Mouse (Mus musculus): ENCODE measurements around the gene Pfkfb2.

DNA sequence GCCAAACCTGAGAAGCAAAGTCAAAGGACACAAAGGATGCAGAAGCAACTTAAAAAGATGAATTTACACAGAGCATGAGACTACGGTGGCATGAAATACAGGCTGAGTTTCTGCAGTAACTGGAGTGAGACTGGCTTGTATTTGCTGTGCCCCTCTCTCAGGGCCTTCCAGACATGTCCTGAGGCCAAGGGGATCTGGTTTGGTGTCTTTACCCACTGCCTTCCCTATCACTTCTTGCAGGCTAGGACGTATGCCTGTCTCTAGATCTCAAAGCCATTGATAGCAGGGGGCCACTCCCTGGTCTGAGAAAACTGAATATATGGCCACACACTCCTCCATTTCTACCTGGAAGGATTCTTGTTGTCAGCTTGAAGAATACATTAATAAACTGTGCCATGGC, 15.2 kb upstream of the Pfkfb2 start:
- TF ChIP-seq CTCF (IDR thresholded peaks at IDR 0.05; ENCODE audit: low read depth) (no peak), EP300 (IDR thresholded peaks at IDR 0.05; ENCODE audit: low read depth) (no peak)

All from liver, postnatal 0 days (tissue).